Mouse (Mus musculus): ENCODE results near the gene Pwp1. TPM values are rescaled to one million over a fixed set of nuclear protein-coding genes. Genes with fewer than 3 reads are reported as not detected.

Pwp1 gene
- polyA plus RNA-seq, 1 experiment from 2014 or later: 91.1 TPM

DNA sequence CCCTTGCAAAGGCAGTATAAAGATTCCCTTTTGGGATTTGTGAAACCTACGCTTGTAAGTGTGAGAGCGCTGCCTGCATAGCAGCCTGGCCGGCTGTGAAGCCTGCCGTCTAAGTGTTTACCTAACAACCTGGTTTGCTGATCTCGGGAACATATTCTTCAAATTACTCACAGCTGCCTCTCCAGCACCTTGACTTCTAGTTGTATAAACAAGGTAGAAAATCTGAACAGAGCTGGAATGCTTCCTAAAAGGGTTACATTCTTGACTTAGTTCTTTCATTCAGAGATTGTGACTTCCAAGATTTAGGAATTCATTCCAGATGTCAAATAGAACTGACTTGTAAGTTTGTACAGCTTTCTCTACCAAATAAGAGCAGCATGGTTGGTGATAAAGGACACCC is 46.5 kb downstream of the Pwp1 start:
- H3K27me3 ChIP-seq (replicated peaks; ENCODE audit: control insufficient read depth, insufficient read depth, low read length): no peaks in the 10 kb centered on the region
- 95% methylated on average over 5 of the region's 5 CpGs for WGBS
- no peak for ATAC-seq
- H3K4me3 ChIP-seq (replicated peaks; ENCODE audit: low read length): no peak overlapping the region
- H3K27ac ChIP-seq (ENCODE audit: low read length): no peak overlapping the region
- H3K4me1 ChIP-seq (replicated peaks; ENCODE audit: control insufficient read depth, insufficient read depth, low read length): peaks cover 15% of the 10 kb centered on the region
- no peak overlapping the region for H3K9ac ChIP-seq (replicated peaks; ENCODE audit: low read depth, low read length)
- H3K4me2 ChIP-seq (ENCODE audit: low read length): no peak overlapping the region
- no peaks in the 10 kb centered on the region for H3K9me3 ChIP-seq (ENCODE audit: control insufficient read depth, low read length)
- peaks cover 44% of the 10 kb centered on the region for H3K36me3 ChIP-seq (ENCODE audit: control insufficient read depth, insufficient read depth)

DNA sequence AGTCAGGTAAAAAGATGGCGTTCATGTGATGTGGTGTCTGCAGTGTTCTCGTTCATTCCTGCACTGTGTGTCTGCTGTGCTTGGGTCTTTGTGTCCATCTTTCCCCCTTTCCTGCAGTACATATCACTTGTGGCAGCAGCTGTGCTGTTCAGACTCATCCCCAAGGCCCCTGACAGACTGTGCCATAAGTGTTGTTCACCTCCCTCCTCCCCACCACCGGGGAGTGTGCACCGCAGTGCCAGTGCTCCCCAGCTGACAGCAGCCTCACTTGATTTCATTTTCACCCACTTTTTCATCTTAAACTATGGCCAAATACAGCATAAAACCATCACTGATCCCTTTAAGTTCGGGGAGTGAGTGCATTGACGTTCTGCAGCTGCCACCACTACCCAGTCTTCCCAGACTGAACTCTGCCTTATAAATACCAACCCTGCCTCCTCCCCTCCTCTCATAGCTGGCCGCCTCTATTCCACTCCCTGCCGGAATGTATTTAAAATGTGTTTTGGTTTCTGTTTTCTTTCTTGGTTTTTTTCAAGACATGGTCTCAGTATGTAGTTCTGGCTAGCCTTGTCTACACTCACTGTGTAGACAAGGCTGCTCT is 50.7 kb downstream of the Pwp1 start:
- H3K4me1 ChIP-seq (replicated peaks; ENCODE audit: control insufficient read depth, insufficient read depth, low read length): no peaks in the 10 kb centered on the region
- H3K4me3 ChIP-seq (replicated peaks; ENCODE audit: low read length): no peak overlapping the region
- no peaks in the 10 kb centered on the region for H3K9me3 ChIP-seq (ENCODE audit: control insufficient read depth, low read length)
- no peaks in the 10 kb centered on the region for H3K27me3 ChIP-seq (replicated peaks; ENCODE audit: control insufficient read depth, insufficient read depth, low read length)
- H3K4me2 ChIP-seq (ENCODE audit: low read length): no peak overlapping the region
- no peak overlapping the region for H3K9ac ChIP-seq (replicated peaks; ENCODE audit: low read depth, low read length)
- WGBS: 89% methylated on average over 8 of the region's 8 CpGs
- peaks cover 57% of the 10 kb centered on the region for H3K36me3 ChIP-seq (ENCODE audit: control insufficient read depth, insufficient read depth)
- H3K27ac ChIP-seq (ENCODE audit: low read length): no peak overlapping the region
- ATAC-seq: no peak

DNA sequence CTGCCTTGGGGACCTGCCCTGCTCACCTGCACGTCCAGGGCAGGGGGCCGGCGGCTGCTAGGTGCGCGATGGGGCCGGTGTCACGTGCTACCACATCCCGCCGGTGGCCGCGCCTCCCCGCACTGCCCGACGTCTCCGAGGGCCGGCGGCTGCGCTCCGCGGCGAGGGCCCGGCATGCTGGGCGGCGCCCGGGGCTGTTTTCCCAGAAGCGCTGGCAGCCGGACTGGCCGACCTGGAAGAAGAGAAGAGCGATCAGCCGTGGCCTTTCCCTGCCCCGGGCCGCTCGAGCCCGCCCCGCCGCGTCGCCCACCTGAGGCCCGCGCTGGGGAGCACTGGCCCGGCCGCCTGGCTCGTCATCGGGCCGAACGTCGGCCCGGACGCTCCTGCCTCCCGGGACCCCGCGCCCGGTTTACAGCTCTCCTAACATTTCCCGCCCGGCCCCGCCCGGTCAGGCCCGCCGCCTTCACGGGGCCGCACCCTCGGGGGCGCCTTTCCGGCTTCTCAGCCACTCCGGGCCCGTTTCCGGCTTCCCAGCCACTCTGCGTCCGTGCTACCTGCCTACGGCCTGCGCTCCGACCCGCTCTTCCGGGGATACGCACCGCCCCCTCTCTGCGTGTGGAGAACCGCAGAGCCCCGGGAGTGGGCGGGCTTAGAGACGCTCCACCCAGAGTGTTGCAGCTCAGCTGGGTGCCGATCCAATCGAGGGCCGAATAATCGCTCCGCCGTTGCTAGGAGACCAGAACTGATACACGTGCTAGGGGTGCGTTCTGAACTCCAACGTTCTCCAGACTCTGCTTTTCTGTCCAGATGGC is 87.4 kb downstream of the Pwp1 start, which contains the start of gene Prdm4:
TSS of gene Prdm4 (minus strand) at position 645 of the 812 bp plus-strand sequence.
- peak within 1 kb of the TSS; percentile 95 for H3K4me3 ChIP-seq (replicated peaks; ENCODE audit: low read length)
- no peaks in the 10 kb centered on the region for H3K27me3 ChIP-seq (replicated peaks; ENCODE audit: control insufficient read depth, insufficient read depth, low read length)
- peak within 1 kb of the TSS; percentile 65 for H3K4me2 ChIP-seq (ENCODE audit: low read length)
- H3K4me1 ChIP-seq (replicated peaks; ENCODE audit: control insufficient read depth, insufficient read depth, low read length): peaks cover 14% of the 10 kb centered on the region
- H3K9me3 ChIP-seq (ENCODE audit: control insufficient read depth, low read length): no peaks in the 10 kb centered on the region
- peaks cover 8% of the 10 kb centered on the region for H3K36me3 ChIP-seq (ENCODE audit: control insufficient read depth, insufficient read depth)
- peak; percentile 100 for ATAC-seq
- WGBS: under 1% methylated on average over 69 of the region's 90 CpGs
- peak within 1 kb of the TSS; percentile 88 for H3K9ac ChIP-seq (replicated peaks; ENCODE audit: low read depth, low read length)
- peak within 1 kb of the TSS; percentile 83 for H3K27ac ChIP-seq (ENCODE audit: low read length)

DNA sequence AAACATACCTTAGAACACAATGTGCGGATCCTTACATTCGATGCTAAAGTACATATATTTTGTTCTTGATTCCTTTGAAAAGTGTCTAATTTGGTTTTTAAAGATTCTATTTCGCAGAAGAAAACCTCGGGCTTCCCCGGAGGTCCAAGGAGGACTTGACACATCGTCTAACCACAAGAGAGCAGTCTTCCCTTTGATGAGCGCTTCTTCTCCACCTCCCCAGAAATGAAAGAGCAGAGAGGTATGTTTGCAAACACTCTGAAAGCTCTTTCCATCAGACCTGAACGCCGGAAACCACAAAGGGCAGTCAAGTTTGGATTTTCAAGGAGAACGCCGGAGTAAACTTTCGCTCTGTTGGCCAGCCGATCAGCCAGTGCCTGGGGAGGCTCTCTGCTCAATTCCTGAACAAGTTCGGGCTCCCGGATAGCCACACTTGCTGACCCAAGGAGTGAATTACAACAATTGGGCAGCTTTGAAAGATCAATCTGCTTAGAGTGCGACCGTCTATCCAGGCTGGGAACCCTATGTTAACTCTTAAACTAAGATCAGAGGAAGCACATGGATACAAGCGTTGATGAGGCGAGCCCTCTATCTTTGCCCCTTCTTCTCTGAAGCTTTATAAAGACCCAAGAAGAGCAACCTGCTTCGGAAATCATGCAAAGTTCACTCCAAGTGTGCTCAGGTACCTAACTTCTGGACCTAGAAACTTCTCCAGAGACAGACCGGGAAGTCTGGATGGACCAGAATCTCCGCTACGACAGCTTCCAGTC is 98.6 kb downstream of the Pwp1 start, which contains the start of gene Ascl4:
TSS of gene Ascl4 (plus strand) at position 6 of the 770 bp plus-strand sequence.
- Histone ChIP-seq H3K4me2 (ENCODE audit: low read length) (peak within 1 kb of the TSS; percentile 80), H3K27ac (ENCODE audit: low read length) (no peak within 1 kb of the TSS), H3K9me3 (ENCODE audit: control insufficient read depth, low read length) (no peaks in the 10 kb centered on the region), H3K4me1 (replicated peaks; ENCODE audit: control insufficient read depth, insufficient read depth, low read length) (peaks cover 17% of the 10 kb centered on the region), H3K36me3 (ENCODE audit: control insufficient read depth, insufficient read depth) (no peaks in the 10 kb centered on the region), H3K4me3 (replicated peaks; ENCODE audit: low read length) (peak within 1 kb of the TSS; percentile 46), H3K9ac (replicated peaks; ENCODE audit: low read depth, low read length) (peak within 1 kb of the TSS; percentile 57), H3K27me3 (replicated peaks; ENCODE audit: control insufficient read depth, insufficient read depth, low read length) (0 out of 2 replicates have a peak, but pooled peaks cover 3% of the 10 kb centered on the region)
- WGBS: under 1% methylated on average over 23 of the region's 23 CpGs
- peak; percentile 8; the same call in 1 of the 2 replicates for ATAC-seq

GRCm38 (mm10) chr10:85928499-85929207 is 99.4 kb downstream of the Pwp1 start:
- WGBS: 1% methylated on average over 61 of the region's 63 CpGs
- peak; percentile 94 for ATAC-seq
- Histone ChIP-seq H3K36me3 (ENCODE audit: control insufficient read depth, insufficient read depth) (no peaks in the 10 kb centered on the region), H3K27me3 (replicated peaks; ENCODE audit: control insufficient read depth, insufficient read depth, low read length) (0 out of 2 replicates have a peak, but pooled peaks cover 3% of the 10 kb centered on the region), H3K4me1 (replicated peaks; ENCODE audit: control insufficient read depth, insufficient read depth, low read length) (peaks cover 17% of the 10 kb centered on the region), H3K4me3 (replicated peaks; ENCODE audit: low read length) (peak overlapping the region; percentile 46), H3K27ac (ENCODE audit: low read length) (no peak overlapping the region), H3K4me2 (ENCODE audit: low read length) (peak overlapping the region; percentile 80), H3K9ac (replicated peaks; ENCODE audit: low read depth, low read length) (peak overlapping the region; percentile 57), H3K9me3 (ENCODE audit: control insufficient read depth, low read length) (no peaks in the 10 kb centered on the region)

DNA sequence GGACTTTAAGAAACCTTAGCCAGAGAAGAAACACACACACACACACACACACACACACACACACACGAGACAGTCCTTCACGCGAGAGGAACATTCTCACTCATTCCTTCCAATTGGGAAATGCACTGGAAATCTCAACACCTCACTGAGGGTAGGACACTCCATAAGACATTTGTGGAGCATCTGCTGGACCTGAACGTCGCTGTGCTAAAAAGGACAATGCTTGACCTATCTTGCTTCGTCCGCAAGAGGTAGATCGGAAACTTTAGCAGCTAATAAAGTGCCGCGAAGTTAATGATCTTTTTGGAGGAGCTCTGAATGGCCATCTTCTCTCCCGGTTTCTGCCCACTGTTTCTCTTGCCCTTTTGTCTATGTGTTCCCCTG is 99.9 kb downstream of the Pwp1 start:
- WGBS: 39% methylated on average over 11 of the region's 11 CpGs

GRCm38 (mm10) chr10:85929962-85930361 is 100.7 kb downstream of the Pwp1 start:
- H3K4me3 ChIP-seq (replicated peaks; ENCODE audit: low read length): no peak overlapping the region
- H3K4me1 ChIP-seq (replicated peaks; ENCODE audit: control insufficient read depth, insufficient read depth, low read length): peaks cover 17% of the 10 kb centered on the region
- H3K27me3 ChIP-seq (replicated peaks; ENCODE audit: control insufficient read depth, insufficient read depth, low read length): 0 out of 2 replicates have a peak, but pooled peaks cover 3% of the 10 kb centered on the region
- 94% methylated on average over 11 of the region's 11 CpGs for WGBS
- no peak overlapping the region for H3K27ac ChIP-seq (ENCODE audit: low read length)
- no peaks in the 10 kb centered on the region for H3K9me3 ChIP-seq (ENCODE audit: control insufficient read depth, low read length)
- no peak overlapping the region for H3K9ac ChIP-seq (replicated peaks; ENCODE audit: low read depth, low read length)
- H3K36me3 ChIP-seq (ENCODE audit: control insufficient read depth, insufficient read depth): no peaks in the 10 kb centered on the region
- no peak overlapping the region for H3K4me2 ChIP-seq (ENCODE audit: low read length)
- no peak for ATAC-seq

More for the DNA sequence above, 99.9 kb downstream of the Pwp1 start:
- no peaks in the 10 kb centered on the region for H3K9me3 ChIP-seq (ENCODE audit: control insufficient read depth, low read length)
- H3K27me3 ChIP-seq (replicated peaks; ENCODE audit: control insufficient read depth, insufficient read depth, low read length): 0 out of 2 replicates have a peak, but pooled peaks cover 3% of the 10 kb centered on the region
- H3K4me1 ChIP-seq (replicated peaks; ENCODE audit: control insufficient read depth, insufficient read depth, low read length): peaks cover 17% of the 10 kb centered on the region
- H3K36me3 ChIP-seq (ENCODE audit: control insufficient read depth, insufficient read depth): no peaks in the 10 kb centered on the region
- H3K4me3 ChIP-seq (replicated peaks; ENCODE audit: low read length): peak overlapping the region; percentile 46
- H3K27ac ChIP-seq (ENCODE audit: low read length): no peak overlapping the region
- no peak for ATAC-seq
- H3K4me2 ChIP-seq (ENCODE audit: low read length): peak overlapping the region; percentile 80
- H3K9ac ChIP-seq (replicated peaks; ENCODE audit: low read depth, low read length): peak overlapping the region; percentile 57

DNA sequence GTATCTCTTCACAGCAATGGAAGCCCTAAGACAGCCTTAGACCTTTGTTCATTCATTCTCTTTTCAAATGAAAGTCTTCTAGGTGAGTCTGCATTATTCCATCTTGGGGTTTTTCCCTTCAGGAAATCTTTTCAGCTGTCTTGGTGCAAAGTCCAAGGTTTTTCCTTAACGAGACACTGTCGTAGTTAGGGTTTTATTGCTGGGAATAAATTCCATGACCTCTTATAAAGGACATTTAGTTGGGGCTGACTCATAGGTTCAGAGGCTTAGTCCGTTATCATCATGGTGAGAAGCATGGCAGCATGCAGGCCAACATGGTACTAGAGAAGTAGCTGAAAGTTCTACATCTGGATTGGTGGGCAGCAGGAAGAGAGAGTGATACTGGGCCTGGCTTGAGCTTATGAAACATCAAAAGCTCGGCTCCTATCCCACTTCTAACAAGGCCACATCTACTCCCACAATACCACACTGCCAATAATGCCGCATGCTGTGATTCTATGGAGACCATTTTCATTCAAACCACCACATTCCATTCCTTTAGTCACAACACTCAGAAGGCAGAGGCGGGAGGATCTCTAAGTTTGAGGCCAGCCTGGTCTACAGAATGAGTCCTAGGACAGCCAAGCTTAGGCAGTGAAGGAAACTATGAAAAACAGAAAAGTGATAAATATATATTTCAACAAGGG is 107.1 kb downstream of the Pwp1 start:
- no peak overlapping the region for H3K9ac ChIP-seq (replicated peaks; ENCODE audit: low read depth, low read length)
- H3K27me3 ChIP-seq (replicated peaks; ENCODE audit: control insufficient read depth, insufficient read depth, low read length): no peaks in the 10 kb centered on the region
- H3K9me3 ChIP-seq (ENCODE audit: control insufficient read depth, low read length): no peaks in the 10 kb centered on the region
- H3K4me1 ChIP-seq (replicated peaks; ENCODE audit: control insufficient read depth, insufficient read depth, low read length): no peaks in the 10 kb centered on the region
- H3K4me2 ChIP-seq (ENCODE audit: low read length): no peak overlapping the region
- H3K4me3 ChIP-seq (replicated peaks; ENCODE audit: low read length): no peak overlapping the region
- no peak for ATAC-seq
- peaks cover 45% of the 10 kb centered on the region for H3K36me3 ChIP-seq (ENCODE audit: control insufficient read depth, insufficient read depth)
- no peak overlapping the region for H3K27ac ChIP-seq (ENCODE audit: low read length)
- 92% methylated on average over 6 of the region's 6 CpGs for WGBS

Data from forebrain, embryonic 16.5 days (tissue).